Mouse (Mus musculus): ENCODE data around the gene Car9. TPM values are rescaled to one million over a fixed set of nuclear protein-coding genes. Genes with fewer than 3 reads are reported as not detected.
A peak's percentile ranks its signal among the peaks of the same experiment; 100 is the strongest.

The Car9 gene
- polyA plus RNA-seq, 1 experiment: 0.61 TPM

GRCm38 (mm10) chr4:43503506-43503905 is 3.3 kb upstream of the Car9 start:
- Histone ChIP-seq H3K27ac (ENCODE audit: insufficient read depth, low read length) (no peak overlapping the region), H3K4me3 (ENCODE audit: insufficient read depth, low read length) (no peak overlapping the region), H3K4me1 (ENCODE audit: control insufficient read depth, insufficient read depth, low read length) (no peaks in the 10 kb centered on the region)
- TF ChIP-seq CTCF (IDR thresholded peaks at IDR 0.05; ENCODE audit: extremely low read depth, insufficient read depth, low read length) (no peak), POLR2A (IDR thresholded peaks at IDR 0.05; ENCODE audit: extremely low read depth, insufficient read depth, low read length) (no peak)

GRCm38 (mm10) chr4:43504269-43504668 is 2.5 kb upstream of the Car9 start:
- no peak for TF ChIP-seq POLR2A (IDR thresholded peaks at IDR 0.05; ENCODE audit: extremely low read depth, insufficient read depth, low read length)
- TF ChIP-seq CTCF (IDR thresholded peaks at IDR 0.05; ENCODE audit: extremely low read depth, insufficient read depth, low read length): no peak
- H3K27ac ChIP-seq (ENCODE audit: insufficient read depth, low read length): no peak overlapping the region
- H3K4me3 ChIP-seq (ENCODE audit: insufficient read depth, low read length): no peak overlapping the region
- H3K4me1 ChIP-seq (ENCODE audit: control insufficient read depth, insufficient read depth, low read length): no peaks in the 10 kb centered on the region

- TF ChIP-seq POLR2A (IDR thresholded peaks at IDR 0.05; ENCODE audit: extremely low read depth, insufficient read depth, low read length) (no peak), CTCF (IDR thresholded peaks at IDR 0.05; ENCODE audit: extremely low read depth, insufficient read depth, low read length) (no peak)
- H3K4me1 ChIP-seq (ENCODE audit: control insufficient read depth, insufficient read depth, low read length): no peaks in the 10 kb centered on the region
- no peak overlapping the region for H3K27ac ChIP-seq (ENCODE audit: insufficient read depth, low read length)
- H3K4me3 ChIP-seq (ENCODE audit: insufficient read depth, low read length): no peak overlapping the region
Observed at GRCm38 (mm10) chr4:43506074-43506473, 692 bp upstream of the Car9 start.

- H3K27ac ChIP-seq (ENCODE audit: insufficient read depth, low read length): no peak overlapping the region
- no peaks in the 10 kb centered on the region for H3K4me1 ChIP-seq (ENCODE audit: control insufficient read depth, insufficient read depth, low read length)
- H3K4me3 ChIP-seq (ENCODE audit: insufficient read depth, low read length): peak overlapping the region; percentile 18
- TF ChIP-seq CTCF (IDR thresholded peaks at IDR 0.05; ENCODE audit: extremely low read depth, insufficient read depth, low read length) (no peak), POLR2A (IDR thresholded peaks at IDR 0.05; ENCODE audit: extremely low read depth, insufficient read depth, low read length) (no peak)
Observed at GRCm38 (mm10) chr4:43507938-43508665, 1.3 kb downstream of the Car9 start.

GRCm38 (mm10) chr4:43508666-43508997 is 1.9 kb downstream of the Car9 start:
- Histone ChIP-seq H3K27ac (ENCODE audit: insufficient read depth, low read length) (no peak overlapping the region), H3K4me3 (ENCODE audit: insufficient read depth, low read length) (peak overlapping the region; percentile 18), H3K4me1 (ENCODE audit: control insufficient read depth, insufficient read depth, low read length) (no peaks in the 10 kb centered on the region)
- TF ChIP-seq CTCF (IDR thresholded peaks at IDR 0.05; ENCODE audit: extremely low read depth, insufficient read depth, low read length) (no peak), POLR2A (IDR thresholded peaks at IDR 0.05; ENCODE audit: extremely low read depth, insufficient read depth, low read length) (no peak)

GRCm38 (mm10) chr4:43509109-43509508 is 2.3 kb downstream of the Car9 start:
- TF ChIP-seq POLR2A (IDR thresholded peaks at IDR 0.05; ENCODE audit: extremely low read depth, insufficient read depth, low read length): no peak
- Histone ChIP-seq H3K27ac (ENCODE audit: insufficient read depth, low read length) (no peak overlapping the region), H3K4me1 (ENCODE audit: control insufficient read depth, insufficient read depth, low read length) (no peaks in the 10 kb centered on the region), H3K4me3 (ENCODE audit: insufficient read depth, low read length) (no peak overlapping the region)

GRCm38 (mm10) chr4:43511675-43512454 is 5.1 kb downstream of the Car9 start:
- Histone ChIP-seq H3K4me1 (ENCODE audit: control insufficient read depth, insufficient read depth, low read length) (no peaks in the 10 kb centered on the region), H3K27ac (ENCODE audit: insufficient read depth, low read length) (no peak overlapping the region), H3K4me3 (ENCODE audit: insufficient read depth, low read length) (no peak overlapping the region)
- TF ChIP-seq CTCF (IDR thresholded peaks at IDR 0.05; ENCODE audit: extremely low read depth, insufficient read depth, low read length) (no peak), POLR2A (IDR thresholded peaks at IDR 0.05; ENCODE audit: extremely low read depth, insufficient read depth, low read length) (no peak)

- no peak overlapping the region for H3K27ac ChIP-seq (ENCODE audit: insufficient read depth, low read length)
- no peaks in the 10 kb centered on the region for H3K4me1 ChIP-seq (ENCODE audit: control insufficient read depth, insufficient read depth, low read length)
- no peak overlapping the region for H3K4me3 ChIP-seq (ENCODE audit: insufficient read depth, low read length)
- TF ChIP-seq CTCF (IDR thresholded peaks at IDR 0.05; ENCODE audit: extremely low read depth, insufficient read depth, low read length) (no peak), POLR2A (IDR thresholded peaks at IDR 0.05; ENCODE audit: extremely low read depth, insufficient read depth, low read length) (no peak)
Observed at GRCm38 (mm10) chr4:43512653-43513052, 5.9 kb downstream of the Car9 start.

- TF ChIP-seq POLR2A (IDR thresholded peaks at IDR 0.05; ENCODE audit: extremely low read depth, insufficient read depth, low read length): no peak
- TF ChIP-seq CTCF (IDR thresholded peaks at IDR 0.05; ENCODE audit: extremely low read depth, insufficient read depth, low read length): no peak
- Histone ChIP-seq H3K27ac (ENCODE audit: insufficient read depth, low read length) (no peak overlapping the region), H3K4me3 (ENCODE audit: insufficient read depth, low read length) (no peak overlapping the region), H3K4me1 (ENCODE audit: control insufficient read depth, insufficient read depth, low read length) (no peaks in the 10 kb centered on the region)
Observed at GRCm38 (mm10) chr4:43513300-43513699, 6.5 kb downstream of the Car9 start.

GRCm38 (mm10) chr4:43513791-43514190 is 7.0 kb downstream of the Car9 start:
- Histone ChIP-seq H3K4me1 (ENCODE audit: control insufficient read depth, insufficient read depth, low read length) (no peaks in the 10 kb centered on the region), H3K4me3 (ENCODE audit: insufficient read depth, low read length) (no peak overlapping the region), H3K27ac (ENCODE audit: insufficient read depth, low read length) (no peak overlapping the region)
- no peak for TF ChIP-seq CTCF (IDR thresholded peaks at IDR 0.05; ENCODE audit: extremely low read depth, insufficient read depth, low read length)
